Mouse (Mus musculus) hindbrain, embryonic 13.5 days (tissue): ENCODE results near the gene Sobp. TPM values are rescaled to one million over a fixed set of nuclear protein-coding genes. Genes with fewer than 3 reads are reported as not detected.
A peak's percentile ranks its signal among the peaks of the same experiment; 100 is the strongest.

Experiments used
- ATAC-seq: fragments of 200-750 bp; cut with Nextera tagmentation; 2 replicates; pipeline ENCODE4 v1.8.0; 2017; ENCODE audit warnings: moderate TSS enrichment; ENCODE audit not compliant: low FRiP score
- H3K27ac ChIP-seq: fragments of 300-500 bp; sonication (generic); 2 replicates; pipeline ENCODE4 v1.5.1; 2015; ENCODE audit warnings: inconsistent platforms, mild to moderate bottlenecking, moderate library complexity
- H3K27me3 ChIP-seq: fragments of 300-500 bp; sonication (generic); 2 replicates; pipeline ENCODE4 v1.6.1; 2015; ENCODE audit warnings: mild to moderate bottlenecking, inconsistent platforms
- H3K36me3 ChIP-seq: fragments of 300-500 bp; sonication (generic); 2 replicates; pipeline ENCODE4 v1.6.1; 2015; ENCODE audit warnings: mild to moderate bottlenecking, inconsistent platforms
- H3K4me1 ChIP-seq: fragments of 300-500 bp; sonication (generic); replicated peaks from 2 replicates; pipeline ENCODE4 v1.6.1; 2015; ENCODE audit warnings: inconsistent platforms
- H3K4me2 ChIP-seq: fragments of 300-500 bp; sonication (generic); 2 replicates; pipeline ENCODE4 v1.6.1; 2015; ENCODE audit warnings: inconsistent platforms, mild to moderate bottlenecking, moderate library complexity
- H3K4me3 ChIP-seq: fragments of 300-500 bp; sonication (generic); 2 replicates; pipeline ENCODE4 v1.5.1; 2015; ENCODE audit warnings: mild to moderate bottlenecking, inconsistent platforms
- H3K9ac ChIP-seq: fragments of 300-500 bp; sonication (generic); 2 replicates; pipeline ENCODE4 v1.6.1; 2015; ENCODE audit warnings: mild to moderate bottlenecking, inconsistent platforms
- H3K9me3 ChIP-seq: fragments of 300-500 bp; sonication (generic); 2 replicates; pipeline ENCODE4 v1.6.1; 2016; ENCODE audit warnings: inconsistent platforms
- WGBS: fragments of 180-500 bp; shearing (Covaris S2); methylation state at CpG from one replicate; pipeline ENCODE4 v1.1.7; 2015; 5-methylcytosine and 5-hydroxymethylcytosine counted together
- polyA plus RNA-seq: library from polyadenylated mRNA; unstranded; fragments of >200 nt; fragmentation: Nextera tagmentation; extraction: Ambion mirVana; gene quantifications from 2 replicates; pipeline ENCODE4 v1.2.1, GENCODE M21; 2015

The Sobp gene
- polyA plus RNA-seq, 1 experiment from 2014 or later, result 13.2 TPM

DNA sequence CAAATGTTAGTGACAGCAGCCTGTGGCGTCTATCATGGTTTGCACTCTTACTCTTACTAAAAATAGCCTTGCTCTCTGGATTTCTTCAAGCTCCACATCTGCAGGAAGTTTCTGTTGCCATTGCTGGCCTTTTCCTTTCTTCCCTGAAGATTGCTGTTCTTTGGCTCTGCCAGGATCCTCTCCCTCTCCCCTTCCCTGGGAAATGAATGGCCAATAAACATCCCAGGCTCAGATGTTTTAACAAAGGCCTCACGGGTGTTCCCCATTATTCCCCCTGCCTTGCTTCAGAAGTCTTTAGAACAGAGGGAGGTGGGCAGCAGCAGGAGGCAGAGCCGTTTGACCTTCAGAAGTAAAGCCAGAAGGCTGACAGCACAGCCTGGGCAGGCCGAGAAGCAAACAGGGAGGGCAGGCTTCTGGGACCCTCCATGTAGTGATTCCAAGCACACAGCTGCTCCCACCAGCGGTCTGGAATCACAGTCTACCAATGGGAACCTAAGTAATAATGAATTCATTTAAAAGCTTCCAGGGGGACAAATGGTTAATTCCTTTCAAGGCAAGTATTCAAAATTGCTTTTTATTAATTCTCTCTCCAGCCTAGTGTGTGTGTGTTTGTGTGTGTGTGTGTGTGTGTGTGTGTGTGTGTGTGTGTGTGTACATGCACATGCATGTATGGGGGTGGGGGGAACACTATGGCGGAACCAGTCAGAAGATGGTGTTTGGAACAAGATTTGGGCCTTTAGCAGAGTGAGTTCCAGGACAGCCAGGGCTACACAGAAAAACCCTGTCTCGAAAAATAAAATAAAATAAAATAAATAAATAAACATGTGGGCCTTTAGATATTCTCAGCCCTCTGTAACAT lies 130.8 kb downstream of the Sobp start:
- Histone ChIP-seq H3K27ac (peak overlapping the region; percentile 89), H3K4me1 (peaks cover 37% of the 10 kb centered on the region), H3K4me3 (no peak overlapping the region), H3K9me3 (no peaks in the 10 kb centered on the region), H3K27me3 (no peaks in the 10 kb centered on the region), H3K36me3 (peaks cover 8% of the 10 kb centered on the region; the same call in 1 of the 2 replicates), H3K9ac (peak overlapping the region; percentile 35; the same call in 1 of the 2 replicates), H3K4me2 (0 out of 2 replicates have a peak overlapping the region, but pooled peaks have one; percentile 4)
- 11% methylated on average over 7 of the region's 7 CpGs for WGBS
- ATAC-seq, result peak; percentile 66

DNA sequence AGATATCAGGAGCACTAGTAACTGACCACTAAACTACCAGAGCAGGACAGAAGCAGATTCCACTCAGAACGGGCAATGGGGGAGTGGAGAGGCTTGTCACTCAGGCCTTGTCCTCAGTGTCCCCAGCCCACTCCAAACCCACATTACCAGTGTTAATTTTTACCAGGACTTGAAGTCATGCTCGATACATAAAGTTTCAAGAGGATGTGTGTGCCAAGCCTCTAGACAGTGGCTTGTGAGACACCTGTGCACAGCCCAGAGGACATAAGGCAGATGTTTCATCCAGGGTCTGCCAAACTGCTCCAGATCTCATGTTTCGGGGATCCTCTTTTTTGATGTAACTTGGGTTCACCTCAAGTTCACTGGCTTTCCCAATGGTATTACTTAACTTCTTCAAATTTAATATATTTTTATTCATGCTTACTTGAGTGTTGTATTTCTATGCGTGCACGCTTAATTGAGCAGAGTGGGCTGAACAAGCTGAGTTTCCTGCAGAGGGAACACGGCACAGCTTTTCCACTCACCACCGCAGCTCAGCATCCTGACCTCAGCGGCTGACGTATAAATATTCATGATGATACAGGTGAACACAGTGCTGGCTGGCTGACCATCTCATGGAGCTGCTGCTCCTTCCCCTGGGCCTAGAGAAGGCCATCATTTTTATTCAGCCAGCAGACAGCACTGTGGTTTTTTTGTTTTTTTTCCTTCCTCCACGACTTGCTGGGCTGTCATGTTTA lies 131.6 kb downstream of the Sobp start:
- Histone ChIP-seq H3K9ac (0 out of 2 replicates have a peak overlapping the region, but pooled peaks have one; percentile 35), H3K4me3 (no peak overlapping the region), H3K9me3 (no peaks in the 10 kb centered on the region), H3K4me1 (peaks cover 37% of the 10 kb centered on the region), H3K36me3 (peaks cover 8% of the 10 kb centered on the region; the same call in 1 of the 2 replicates), H3K27ac (peak overlapping the region; percentile 89), H3K27me3 (no peaks in the 10 kb centered on the region), H3K4me2 (0 out of 2 replicates have a peak overlapping the region, but pooled peaks have one; percentile 4)
- peak; percentile 55 for ATAC-seq
- WGBS, result 20% methylated on average over 10 of the region's 10 CpGs

DNA sequence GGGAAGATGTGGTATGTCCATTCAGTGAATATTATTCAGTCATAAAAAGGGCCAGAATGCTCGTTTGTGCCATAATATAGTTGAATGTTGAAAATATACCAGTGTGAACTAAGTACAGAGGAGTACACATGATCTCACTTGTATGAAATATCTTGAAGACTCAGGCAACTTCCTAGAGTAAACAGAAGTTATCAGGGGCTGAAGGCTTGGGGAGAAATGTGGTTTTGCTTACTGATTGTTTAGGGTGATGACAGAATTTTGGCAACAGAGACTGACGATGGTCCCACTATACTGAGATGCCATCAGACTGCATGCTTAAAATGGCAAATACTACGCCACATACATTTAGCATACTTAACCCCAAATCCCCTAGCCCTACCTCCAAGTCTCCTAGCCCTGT lies 132.5 kb downstream of the Sobp start:
- H3K4me1 ChIP-seq, result peaks cover 47% of the 10 kb centered on the region
- H3K27ac ChIP-seq, result no peak overlapping the region
- H3K27me3 ChIP-seq, result no peaks in the 10 kb centered on the region
- H3K4me2 ChIP-seq, result no peak overlapping the region
- H3K4me3 ChIP-seq, result no peak overlapping the region
- H3K36me3 ChIP-seq, result peaks cover 8% of the 10 kb centered on the region; the same call in 1 of the 2 replicates
- WGBS, result 92% methylated on average over 3 of the region's 3 CpGs
- ATAC-seq, result no peak
- H3K9ac ChIP-seq, result no peak overlapping the region
- H3K9me3 ChIP-seq, result no peaks in the 10 kb centered on the region

DNA sequence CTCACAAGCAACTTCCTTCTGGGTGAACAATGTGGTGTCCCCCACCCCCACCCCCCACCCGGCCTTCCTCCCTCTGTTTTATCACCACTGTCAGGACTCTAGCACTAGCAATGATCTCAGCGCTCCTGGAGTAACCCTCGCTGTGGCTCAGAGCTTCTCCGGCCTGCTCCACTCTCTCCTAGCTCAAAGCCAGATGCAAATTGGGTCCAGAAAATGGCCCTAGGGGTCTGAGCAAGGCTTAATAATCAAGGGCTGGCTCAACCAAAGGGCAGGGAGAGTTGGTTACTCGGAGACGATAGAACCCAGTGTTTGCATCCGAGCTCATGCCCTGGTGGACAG lies 136.9 kb downstream of the Sobp start:
- H3K4me3 ChIP-seq, result no peak overlapping the region
- no peaks in the 10 kb centered on the region for H3K27me3 ChIP-seq
- peaks cover 8% of the 10 kb centered on the region; the same call in 1 of the 2 replicates for H3K36me3 ChIP-seq
- 0 out of 2 replicates have a peak, but pooled peaks have one; percentile 14 for ATAC-seq
- no peak overlapping the region for H3K4me2 ChIP-seq
- 21% methylated on average over 7 of the region's 7 CpGs for WGBS
- no peaks in the 10 kb centered on the region for H3K9me3 ChIP-seq
- H3K4me1 ChIP-seq, result peaks cover 55% of the 10 kb centered on the region
- no peak overlapping the region for H3K9ac ChIP-seq
- 0 out of 2 replicates have a peak overlapping the region, but pooled peaks have one; percentile 40 for H3K27ac ChIP-seq

GRCm38 (mm10) chr10:43036646-43037454 lies 137.5 kb downstream of the Sobp start:
- H3K4me3 ChIP-seq, result no peak overlapping the region
- H3K36me3 ChIP-seq, result peaks cover 8% of the 10 kb centered on the region; the same call in 1 of the 2 replicates
- no peaks in the 10 kb centered on the region for H3K27me3 ChIP-seq
- WGBS, result 43% methylated on average over 21 of the region's 21 CpGs
- 0 out of 2 replicates have a peak, but pooled peaks have one; percentile 19 for ATAC-seq
- no peak overlapping the region for H3K4me2 ChIP-seq
- H3K9me3 ChIP-seq, result no peaks in the 10 kb centered on the region
- peaks cover 53% of the 10 kb centered on the region for H3K4me1 ChIP-seq
- peak overlapping the region; percentile 40; the same call in 1 of the 2 replicates for H3K27ac ChIP-seq
- no peak overlapping the region for H3K9ac ChIP-seq

DNA sequence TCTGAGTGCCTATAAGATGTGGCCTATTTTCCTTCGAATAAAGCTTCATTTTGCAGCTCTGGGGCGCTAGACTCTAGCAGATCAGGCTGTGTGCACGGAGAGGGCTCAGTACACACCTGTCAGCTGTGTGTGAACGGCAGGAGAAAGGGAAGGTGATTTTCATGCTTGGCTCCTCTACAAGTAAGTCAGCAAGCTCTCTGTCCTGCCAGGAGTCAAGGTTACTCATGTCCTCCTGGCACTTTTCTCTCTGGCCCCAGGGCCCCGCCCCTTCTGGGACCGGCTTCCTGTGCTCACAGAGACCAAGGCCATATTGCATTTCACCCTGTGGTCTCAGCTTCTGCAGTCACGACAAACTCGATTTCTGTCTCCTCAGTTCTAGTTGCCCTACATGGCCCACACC lies 138.8 kb downstream of the Sobp start:
- no peaks in the 10 kb centered on the region for H3K27me3 ChIP-seq
- H3K4me1 ChIP-seq, result peaks cover 53% of the 10 kb centered on the region
- H3K27ac ChIP-seq, result no peak overlapping the region
- H3K4me3 ChIP-seq, result no peak overlapping the region
- ATAC-seq, result no peak
- H3K9me3 ChIP-seq, result no peaks in the 10 kb centered on the region
- 0 out of 2 replicates have a peak overlapping the region, but pooled peaks have one; percentile 29 for H3K9ac ChIP-seq
- 0 out of 2 replicates have a peak, but pooled peaks cover 5% of the 10 kb centered on the region for H3K36me3 ChIP-seq
- H3K4me2 ChIP-seq, result no peak overlapping the region
- 78% methylated on average over 8 of the region's 8 CpGs for WGBS

- no peak for ATAC-seq
- H3K9me3 ChIP-seq, result no peaks in the 10 kb centered on the region
- H3K4me2 ChIP-seq, result no peak overlapping the region
- H3K27me3 ChIP-seq, result no peaks in the 10 kb centered on the region
- H3K27ac ChIP-seq, result no peak overlapping the region
- H3K36me3 ChIP-seq, result no peaks in the 10 kb centered on the region
- no peak overlapping the region for H3K4me3 ChIP-seq
- no peak overlapping the region for H3K9ac ChIP-seq
- H3K4me1 ChIP-seq, result peaks cover 57% of the 10 kb centered on the region
- 66% methylated on average over 4 of the region's 4 CpGs for WGBS
Measured at GRCm38 (mm10) chr10:43034811-43035210, 139.5 kb downstream of the Sobp start.

DNA sequence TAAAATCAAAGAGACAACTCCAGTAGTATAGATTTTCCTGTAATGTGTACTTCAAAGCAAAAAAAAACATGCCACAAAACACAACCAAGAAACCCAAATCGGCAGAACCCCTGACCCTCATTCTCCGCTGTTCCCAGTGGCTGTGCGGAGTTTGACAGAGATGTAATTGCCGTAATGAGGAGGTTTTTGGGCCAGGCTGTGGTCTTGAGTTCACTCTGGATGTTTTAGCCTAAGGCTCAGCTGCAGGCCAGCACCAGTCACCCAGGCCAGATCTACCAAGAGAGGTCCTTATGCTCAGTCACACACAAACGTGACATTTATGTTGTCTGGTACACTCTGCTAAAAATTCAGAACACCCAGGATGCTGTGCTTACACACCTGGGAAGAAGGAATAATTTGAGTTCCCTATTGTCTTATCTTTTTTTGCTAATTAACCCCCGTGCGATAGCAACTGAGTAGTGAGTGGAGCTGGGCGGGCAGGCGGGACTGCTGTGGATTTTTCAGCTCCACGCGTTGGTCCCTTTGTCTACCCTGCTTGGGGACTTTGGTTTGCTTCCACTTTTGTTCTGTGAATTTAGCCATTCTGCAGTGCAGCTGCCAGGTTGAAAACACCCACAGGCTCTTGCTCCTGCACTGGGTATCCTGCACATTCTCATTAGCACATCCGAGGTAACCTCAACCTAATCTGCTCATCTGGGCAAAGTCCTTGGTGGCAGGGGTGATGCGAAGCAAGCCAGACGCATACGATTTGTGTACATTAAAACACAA lies 140.7 kb downstream of the Sobp start:
- H3K4me3 ChIP-seq, result no peak overlapping the region
- no peak overlapping the region for H3K4me2 ChIP-seq
- peaks cover 65% of the 10 kb centered on the region for H3K4me1 ChIP-seq
- no peaks in the 10 kb centered on the region for H3K36me3 ChIP-seq
- no peak for ATAC-seq
- H3K9me3 ChIP-seq, result no peaks in the 10 kb centered on the region
- peak overlapping the region; percentile 24; the same call in 1 of the 2 replicates for H3K9ac ChIP-seq
- no peaks in the 10 kb centered on the region for H3K27me3 ChIP-seq
- H3K27ac ChIP-seq, result peak overlapping the region; percentile 71
- 68% methylated on average over 15 of the region's 15 CpGs for WGBS

DNA sequence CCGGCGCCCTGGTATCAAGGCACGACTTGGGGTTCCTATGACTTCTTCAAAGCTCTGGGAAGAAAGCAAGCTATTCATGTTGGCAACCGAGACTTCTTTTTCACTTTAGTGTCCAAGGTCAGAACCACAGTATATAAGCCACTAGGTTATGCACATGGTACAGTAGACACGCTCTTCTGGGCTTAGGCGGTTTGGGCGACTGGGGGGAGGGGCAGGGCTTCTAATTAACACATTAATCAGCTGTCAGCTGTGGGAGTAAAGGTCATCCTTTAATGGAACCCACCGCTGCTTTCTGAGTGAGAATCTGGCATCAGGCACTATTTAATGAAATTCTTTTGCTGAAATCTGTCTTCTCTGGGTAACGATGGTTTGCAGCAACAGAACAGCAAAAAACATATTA lies 147.3 kb downstream of the Sobp start:
- no peak overlapping the region for H3K4me2 ChIP-seq
- H3K4me1 ChIP-seq, result peaks cover 50% of the 10 kb centered on the region
- no peak overlapping the region for H3K4me3 ChIP-seq
- 34% methylated on average over 9 of the region's 9 CpGs for WGBS
- no peak overlapping the region for H3K9ac ChIP-seq
- H3K36me3 ChIP-seq, result no peaks in the 10 kb centered on the region
- peak overlapping the region; percentile 18 for H3K27ac ChIP-seq
- no peaks in the 10 kb centered on the region for H3K9me3 ChIP-seq
- ATAC-seq, result peak; percentile 50; the same call in 1 of the 2 replicates
- peaks cover 17% of the 10 kb centered on the region for H3K27me3 ChIP-seq

GRCm38 (mm10) chr10:43023454-43024194 lies 150.7 kb downstream of the Sobp start:
- H3K9ac ChIP-seq, result no peak overlapping the region
- H3K4me1 ChIP-seq, result peaks cover 50% of the 10 kb centered on the region
- no peak for ATAC-seq
- H3K9me3 ChIP-seq, result no peaks in the 10 kb centered on the region
- WGBS, result 80% methylated on average over 10 of the region's 10 CpGs
- no peak overlapping the region for H3K4me3 ChIP-seq
- peaks cover 38% of the 10 kb centered on the region for H3K27me3 ChIP-seq
- H3K4me2 ChIP-seq, result no peak overlapping the region
- H3K36me3 ChIP-seq, result peaks cover 13% of the 10 kb centered on the region
- H3K27ac ChIP-seq, result no peak overlapping the region
